Mouse (Mus musculus) c-Kit-negative CD71-positive TER-119-positive erythroid progenitor cells, embryonic 14.5 days (primary cell): ENCODE measurements around the gene Shb.

Experiments
- DNase-seq: peaks from one replicate; pipeline ENCODE4 v3.0.0-alpha.2; 2013; ENCODE audit warnings: low read depth, low spot score

Shb gene

DNA sequence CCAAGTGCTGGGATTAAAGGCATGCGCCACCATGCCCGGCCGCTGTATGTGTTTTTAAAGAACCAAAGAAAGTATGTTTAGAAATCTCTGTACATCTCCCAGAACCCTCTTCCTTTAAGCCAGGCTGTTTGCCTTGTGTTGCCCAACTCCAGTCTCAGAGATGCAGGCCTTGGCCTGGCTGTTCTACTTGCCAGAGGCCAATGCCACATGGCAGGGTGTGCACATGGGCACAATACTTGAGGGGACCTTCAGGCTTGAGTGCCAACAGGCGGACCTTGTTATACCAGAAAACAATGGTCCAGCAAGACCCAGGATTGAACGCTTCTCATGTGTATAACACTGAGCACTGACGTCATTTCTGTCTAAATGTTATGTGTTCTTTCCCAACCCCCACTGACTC, 27.1 kb downstream of the Shb start:
- DNase-seq: no peak

GRCm38 (mm10) chr4:45503816-45504215, 28.5 kb downstream of the Shb start:
- no peak for DNase-seq

- DNase-seq: no peak
Measured at GRCm38 (mm10) chr4:45503380-45503779, 28.9 kb downstream of the Shb start.

DNA sequence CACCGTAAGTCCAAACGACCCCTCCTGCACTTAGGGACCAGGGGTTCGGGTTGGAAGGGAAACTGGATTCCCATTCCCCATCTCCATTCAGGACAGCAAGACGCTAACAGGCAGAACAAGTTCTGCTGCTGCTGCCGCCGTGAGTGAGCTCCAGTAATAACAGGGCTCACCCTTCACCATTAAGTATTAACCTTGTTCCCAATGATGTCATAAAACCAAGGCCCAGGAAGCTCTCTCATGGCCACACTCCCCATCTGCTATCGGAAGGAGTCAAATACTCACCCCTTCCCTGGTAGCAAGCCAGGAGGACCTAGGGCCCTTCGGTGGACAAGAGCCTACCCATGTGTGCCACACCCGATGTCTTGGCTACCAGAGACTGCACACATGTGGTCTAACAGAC, 30.3 kb downstream of the Shb start:
- no peak for DNase-seq

DNA sequence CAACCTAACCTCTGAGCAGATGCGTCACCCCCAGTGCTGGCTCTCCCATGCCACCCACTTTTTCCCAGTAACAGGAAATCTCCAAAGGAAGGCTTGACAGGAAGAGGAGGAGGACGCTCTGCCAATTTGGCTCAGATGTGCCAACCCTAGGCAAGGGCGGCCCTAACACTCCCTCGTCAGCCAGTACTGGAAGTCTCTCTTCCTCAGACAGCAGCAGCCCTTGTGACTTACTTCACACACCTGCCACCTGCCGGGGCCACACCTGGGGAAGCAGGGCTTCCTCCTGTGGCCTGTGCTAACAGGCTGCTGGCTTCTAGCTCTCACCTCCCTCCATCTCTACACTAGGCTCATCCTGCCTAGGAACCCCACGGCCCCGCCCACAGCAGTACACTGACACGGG, 31.9 kb downstream of the Shb start:
- DNase-seq: no peak

- DNase-seq: no peak
Measured at GRCm38 (mm10) chr4:45499556-45499955, 32.7 kb downstream of the Shb start.

DNA sequence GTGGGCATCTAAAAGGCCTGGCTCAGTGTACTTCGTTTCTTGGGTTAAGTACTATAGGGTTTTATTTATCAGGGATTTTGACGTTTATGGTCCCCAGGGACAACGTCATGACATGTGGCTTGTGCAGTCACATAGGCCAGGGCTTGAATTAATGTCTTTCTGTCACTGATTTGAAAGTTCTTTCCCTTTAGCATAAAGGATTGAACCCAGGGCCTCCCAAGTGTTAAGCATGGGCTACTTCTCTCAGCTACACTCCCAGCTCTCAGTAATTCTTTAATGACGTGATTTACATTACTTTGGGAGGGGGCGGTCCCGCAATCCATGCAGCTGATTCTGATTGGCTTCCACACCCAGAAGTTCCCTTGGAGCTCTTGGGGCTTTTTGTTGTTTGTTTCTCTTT, 33.2 kb downstream of the Shb start:
- DNase-seq: no peak

DNA sequence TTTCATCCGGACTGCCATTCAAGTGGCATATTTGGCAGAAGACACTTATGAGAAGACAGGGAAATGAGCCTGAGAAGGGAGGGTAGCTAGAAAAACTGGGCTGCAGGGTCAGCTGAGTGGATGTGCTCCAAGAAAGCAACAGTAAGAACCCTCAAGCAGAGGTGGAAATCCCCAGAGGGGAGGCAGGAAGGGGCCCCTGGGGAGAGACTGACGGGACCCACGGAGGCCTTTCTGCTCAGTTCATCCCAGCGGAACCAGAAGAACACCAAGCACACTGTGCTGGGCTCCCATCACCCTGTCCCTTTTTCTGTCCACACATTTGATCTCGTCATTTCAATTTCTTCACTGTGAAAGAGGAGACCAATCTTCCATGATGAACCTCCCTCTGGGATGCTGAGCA, 33.9 kb downstream of the Shb start:
- DNase-seq: no peak

GRCm38 (mm10) chr4:45497282-45497681, 35.0 kb downstream of the Shb start:
- DNase-seq: no peak

DNA sequence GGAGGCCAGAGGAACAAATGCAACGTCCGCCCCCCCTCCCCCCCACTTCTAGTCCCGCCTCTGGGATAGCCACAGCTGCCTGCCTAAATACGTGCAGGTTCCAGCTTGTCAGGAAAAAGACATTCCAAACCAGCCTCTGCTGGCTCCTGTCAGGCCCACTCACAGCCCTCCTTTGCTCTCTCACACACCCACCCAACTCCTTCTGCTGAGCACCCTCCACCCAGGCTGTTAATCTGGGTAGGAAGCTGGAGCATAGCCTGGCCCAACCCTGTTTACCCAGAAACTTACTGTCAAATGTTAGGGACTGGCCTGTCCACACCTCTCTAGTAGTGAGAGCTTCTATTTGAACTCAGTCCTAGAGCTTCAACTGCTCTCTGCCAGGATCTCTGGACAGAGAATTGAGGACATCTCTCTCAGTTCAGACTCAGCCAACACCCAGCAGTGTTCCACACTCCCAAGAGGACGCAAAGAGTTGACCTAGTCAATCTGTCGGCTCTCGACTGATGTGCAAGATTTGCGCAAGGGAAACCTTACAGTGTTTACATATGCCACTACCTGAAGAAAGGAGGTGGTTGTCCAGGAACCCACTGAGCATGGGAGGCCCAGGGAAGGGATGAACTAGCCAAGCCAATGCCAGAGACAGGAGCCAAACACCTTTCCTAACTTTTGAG, 36.6 kb downstream of the Shb start:
- DNase-seq: no peak

DNA sequence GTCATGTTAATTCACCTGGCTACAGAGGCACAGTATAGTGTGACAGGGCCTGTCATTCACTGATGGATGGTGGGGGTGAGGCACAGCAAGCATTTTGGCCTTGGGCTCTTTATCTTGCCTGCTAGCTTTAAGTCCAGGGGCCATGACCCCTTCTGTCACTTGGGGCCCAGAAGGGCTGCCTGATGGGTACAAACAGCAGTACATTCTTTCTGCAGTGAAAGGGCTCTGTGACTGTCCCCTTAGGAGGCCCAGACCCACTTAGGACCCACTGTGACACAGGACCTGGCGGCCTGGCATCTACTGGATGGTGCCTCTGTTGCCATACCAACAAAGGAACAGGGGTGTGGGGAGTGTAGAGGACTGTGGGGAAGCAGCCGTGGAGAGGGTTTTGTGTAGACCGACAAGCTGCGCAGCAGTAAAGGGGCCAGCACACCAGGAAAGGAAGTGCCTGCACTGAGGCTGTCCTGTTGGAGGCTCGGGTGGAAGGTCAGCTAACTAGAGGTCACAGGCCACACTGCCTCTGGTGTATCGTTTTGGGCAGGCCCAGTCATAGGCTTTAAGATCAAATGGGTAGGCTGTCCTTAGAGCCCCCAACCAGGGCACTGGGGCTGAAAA, 38.4 kb downstream of the Shb start:
- DNase-seq: no peak

DNA sequence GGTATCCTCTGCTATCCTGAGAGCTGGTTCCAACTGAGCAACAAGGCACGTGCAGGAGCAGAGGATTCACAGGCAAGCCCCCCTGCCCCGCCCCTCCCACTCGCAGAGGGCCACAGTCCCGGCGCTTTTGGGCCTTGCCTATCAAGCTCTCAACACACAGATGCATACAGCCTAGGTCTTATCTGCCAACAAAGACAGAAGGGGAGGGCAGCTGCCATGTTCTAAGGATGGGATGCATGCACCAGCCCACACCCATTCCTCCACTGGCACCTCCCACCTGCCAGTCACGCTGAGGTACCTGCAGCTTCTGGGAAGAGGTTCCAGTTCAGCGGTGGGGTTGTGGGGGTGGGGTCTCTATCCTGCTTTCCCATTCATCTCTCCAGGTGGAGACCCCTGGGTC, 39.2 kb downstream of the Shb start:
- DNase-seq: peak; percentile 33

- no peak for DNase-seq
Measured at GRCm38 (mm10) chr4:45492681-45493081, 39.6 kb downstream of the Shb start.

- DNase-seq: no peak
Measured at GRCm38 (mm10) chr4:45491685-45492601, 40.3 kb downstream of the Shb start.

DNA sequence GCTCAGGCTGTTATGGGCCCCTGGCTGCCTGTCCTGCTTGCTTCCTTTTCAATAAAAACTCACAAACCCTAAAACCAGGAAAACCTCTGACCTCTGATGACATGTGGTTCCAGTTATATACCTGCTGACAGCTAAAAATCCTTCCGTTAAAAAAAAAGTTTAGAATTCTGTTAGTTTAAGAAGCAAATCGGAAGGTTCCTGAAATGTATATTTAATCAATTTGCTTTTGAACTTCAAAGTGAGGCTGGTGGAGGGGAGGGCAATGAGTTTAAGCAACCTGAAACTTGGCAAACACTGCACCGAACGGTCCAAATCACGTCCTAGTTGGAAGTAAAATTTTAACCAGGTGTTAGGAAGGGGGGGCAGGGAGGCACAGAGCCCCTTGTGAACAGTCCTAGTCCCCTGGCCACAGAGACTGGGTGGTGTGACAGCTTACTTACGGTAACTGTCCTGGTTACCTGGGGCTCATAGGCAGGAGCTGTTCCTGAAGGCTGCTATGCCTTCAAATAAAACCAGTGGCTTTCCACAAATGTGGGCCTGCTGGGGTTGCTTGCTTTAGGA, 41.1 kb downstream of the Shb start:
- DNase-seq: no peak

GRCm38 (mm10) chr4:45490036-45490752, 42.1 kb downstream of the Shb start:
- no peak for DNase-seq

- no peak for DNase-seq
Measured at GRCm38 (mm10) chr4:45489141-45490035, 42.9 kb downstream of the Shb start.

- no peak for DNase-seq
Measured at GRCm38 (mm10) chr4:45487681-45488081, 44.6 kb downstream of the Shb start.

GRCm38 (mm10) chr4:45485024-45485423, 47.2 kb downstream of the Shb start:
- no peak for DNase-seq
